Mouse (Mus musculus) lung, embryonic 14.5 days (tissue): ENCODE measurements at regions not wholly inside any gene's neighbourhood (a gene's known extent, or its start where the extent isn't known, plus 50 kb on each side); places are given as distances from the start of the nearest gene placed in this dataset.

Experiments
- ATAC-seq: fragments of 200-750 bp; cut with Nextera tagmentation; 2 replicates; pipeline ENCODE4 v1.8.0; 2017; ENCODE audit warnings: mild to moderate bottlenecking, moderate TSS enrichment, moderate library complexity; ENCODE audit not compliant: insufficient read depth
- DNase-seq: peaks from one replicate; pipeline ENCODE4 v3.0.0-alpha.2; 2015
- H3K27ac ChIP-seq: fragments of 300-500 bp; sonication (generic); 2 replicates; pipeline ENCODE4 v1.5.1; 2014; ENCODE audit warnings: low read depth, mild to moderate bottlenecking, moderate library complexity
- H3K27me3 ChIP-seq: fragments of 300-500 bp; sonication (generic); 2 replicates; pipeline ENCODE4 v1.6.1; 2014; ENCODE audit warnings: low read length, control low read depth; ENCODE audit not compliant: insufficient read depth
- H3K36me3 ChIP-seq: fragments of 300-500 bp; sonication (generic); 2 replicates; pipeline ENCODE4 v1.6.1; 2014; ENCODE audit warnings: control low read depth; ENCODE audit not compliant: insufficient read depth
- H3K4me1 ChIP-seq: fragments of 300-500 bp; sonication (generic); 2 replicates; pipeline ENCODE4 v1.6.1; 2014; ENCODE audit warnings: antibody characterized with exemption, control low read depth; ENCODE audit not compliant: insufficient read depth
- H3K4me2 ChIP-seq: fragments of 300-500 bp; sonication (generic); 2 replicates; pipeline ENCODE4 v1.6.1; 2014; ENCODE audit warnings: mild to moderate bottlenecking
- H3K4me3 ChIP-seq: fragments of 300-500 bp; sonication (generic); 2 replicates; pipeline ENCODE4 v1.5.1; 2014; ENCODE audit warnings: low read depth, low read length
- H3K9ac ChIP-seq: fragments of 300-500 bp; sonication (generic); 2 replicates; pipeline ENCODE4 v1.6.1; 2014
- H3K9me3 ChIP-seq: fragments of 300-500 bp; sonication (generic); 2 replicates; pipeline ENCODE4 v1.6.1; 2016; ENCODE audit warnings: low read depth, low read length, control low read depth
- CTCF ChIP-seq: IDR thresholded peaks from 2 replicates; pipeline ENCODE4 v1.5.1; 2016; ENCODE audit warnings: antibody characterized with exemption, low read depth
- WGBS: fragments of 180-500 bp; shearing (Covaris S2); extraction: QIAGEN DNeasy Blood & Tissue Kit; methylation state at CpG from one replicate; pipeline ENCODE4 v1.1.7; 2014; 5-methylcytosine and 5-hydroxymethylcytosine counted together

DNA sequence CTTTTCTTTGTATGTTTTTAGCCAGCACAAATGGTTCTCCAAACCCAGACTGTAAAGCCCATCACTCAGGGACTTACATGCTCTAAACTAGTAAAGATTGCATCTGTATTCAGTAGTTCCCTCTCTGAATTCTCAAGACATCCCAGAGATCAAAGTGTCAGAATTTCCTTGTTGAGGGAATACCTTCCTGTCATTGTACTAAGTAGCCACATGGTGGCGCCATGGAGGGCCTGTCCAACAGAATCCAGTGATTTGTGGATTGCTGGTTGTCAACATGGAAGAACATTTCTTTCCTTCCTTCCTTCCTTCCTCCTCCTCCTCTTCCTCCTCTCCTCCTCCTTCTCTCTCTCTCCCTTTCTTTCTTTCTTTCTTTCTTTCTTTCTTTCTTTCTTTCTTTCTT lies 93.6 kb upstream of the Trpm1 start:
- 4% methylated on average over 1 of the region's 1 CpGs for WGBS
- H3K27ac ChIP-seq, result no peak overlapping the region
- no peaks in the 10 kb centered on the region for H3K27me3 ChIP-seq
- H3K36me3 ChIP-seq, result no peaks in the 10 kb centered on the region
- peak; percentile 54 for DNase-seq
- H3K9ac ChIP-seq, result no peak overlapping the region
- no peak for ATAC-seq
- TF ChIP-seq CTCF, result peak; percentile 68
- H3K4me1 ChIP-seq, result no peaks in the 10 kb centered on the region
- no peak overlapping the region for H3K4me3 ChIP-seq
- no peaks in the 10 kb centered on the region for H3K9me3 ChIP-seq
- no peak overlapping the region for H3K4me2 ChIP-seq

- DNase-seq (no peak), ATAC-seq (no peak)
- TF ChIP-seq CTCF, result no peak
- 0 out of 2 replicates have a peak overlapping the region, but pooled peaks have one; percentile 33 for H3K27ac ChIP-seq
- H3K4me1 ChIP-seq, result no peaks in the 10 kb centered on the region
- H3K9me3 ChIP-seq, result no peaks in the 10 kb centered on the region
- no peaks in the 10 kb centered on the region for H3K36me3 ChIP-seq
- H3K27me3 ChIP-seq, result no peaks in the 10 kb centered on the region
- H3K4me2 ChIP-seq, result no peak overlapping the region
- H3K4me3 ChIP-seq, result no peak overlapping the region
- WGBS, result 18% methylated on average over 4 of the region's 4 CpGs
- 0 out of 2 replicates have a peak overlapping the region, but pooled peaks have one; percentile 8 for H3K9ac ChIP-seq
Measured at GRCm38 (mm10) chr7:64058282-64058872, 95.3 kb upstream of the Trpm1 start.

GRCm38 (mm10) chr7:64057873-64058272 lies 95.8 kb upstream of the Trpm1 start:
- TF ChIP-seq CTCF, result peak; percentile 50; the same call in 1 of the 2 replicates
- DNase-seq (peak; percentile 40), ATAC-seq (peak; percentile 88)
- Histone ChIP-seq H3K9me3 (no peaks in the 10 kb centered on the region), H3K27ac (0 out of 2 replicates have a peak overlapping the region, but pooled peaks have one; percentile 33), H3K36me3 (no peaks in the 10 kb centered on the region), H3K4me2 (no peak overlapping the region), H3K4me1 (no peaks in the 10 kb centered on the region), H3K27me3 (no peaks in the 10 kb centered on the region), H3K9ac (0 out of 2 replicates have a peak overlapping the region, but pooled peaks have one; percentile 8), H3K4me3 (no peak overlapping the region)
- 59% methylated on average over 4 of the region's 4 CpGs for WGBS

- Histone ChIP-seq H3K9ac (no peak overlapping the region), H3K4me2 (no peak overlapping the region), H3K4me1 (no peaks in the 10 kb centered on the region), H3K27me3 (no peaks in the 10 kb centered on the region), H3K9me3 (no peaks in the 10 kb centered on the region), H3K36me3 (no peaks in the 10 kb centered on the region), H3K4me3 (no peak overlapping the region), H3K27ac (no peak overlapping the region)
- no peak for ATAC-seq
- 71% methylated on average over 3 of the region's 3 CpGs for WGBS
- no peak for DNase-seq
- TF ChIP-seq CTCF, result no peak
Measured at GRCm38 (mm10) chr7:64056498-64056897, 97.1 kb upstream of the Trpm1 start.

DNA sequence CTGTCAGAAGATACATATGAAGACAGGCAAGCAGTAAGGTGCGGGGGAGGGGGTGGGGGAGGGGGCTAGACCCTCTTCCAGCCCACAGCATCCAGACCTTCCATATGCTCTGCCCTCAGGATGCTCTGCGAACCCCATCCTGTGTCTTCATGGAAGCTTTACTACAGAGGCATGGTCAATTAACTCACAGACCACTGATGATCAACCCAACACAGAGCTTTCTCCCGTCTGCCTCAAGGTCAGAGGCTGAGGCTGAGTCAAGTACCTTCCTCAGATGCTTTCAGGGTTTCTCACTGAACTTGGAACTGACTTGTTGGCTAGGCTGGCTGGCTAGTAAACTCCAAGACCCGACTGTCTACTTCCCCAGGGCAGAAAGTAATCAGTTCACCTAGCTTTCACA lies 98.6 kb upstream of the Trpm1 start:
- no peaks in the 10 kb centered on the region for H3K36me3 ChIP-seq
- H3K9me3 ChIP-seq, result no peaks in the 10 kb centered on the region
- H3K4me2 ChIP-seq, result no peak overlapping the region
- H3K4me3 ChIP-seq, result no peak overlapping the region
- H3K4me1 ChIP-seq, result no peaks in the 10 kb centered on the region; the same call in 1 of the 2 replicates
- whole genome bisulfite sequencing, result 74% methylated on average over 4 of the region's 4 CpGs
- H3K27me3 ChIP-seq, result no peaks in the 10 kb centered on the region
- no peak overlapping the region for H3K9ac ChIP-seq
- TF ChIP-seq CTCF, result no peak
- ATAC-seq, result no peak
- H3K27ac ChIP-seq, result no peak overlapping the region
- DNase-seq, result no peak

DNA sequence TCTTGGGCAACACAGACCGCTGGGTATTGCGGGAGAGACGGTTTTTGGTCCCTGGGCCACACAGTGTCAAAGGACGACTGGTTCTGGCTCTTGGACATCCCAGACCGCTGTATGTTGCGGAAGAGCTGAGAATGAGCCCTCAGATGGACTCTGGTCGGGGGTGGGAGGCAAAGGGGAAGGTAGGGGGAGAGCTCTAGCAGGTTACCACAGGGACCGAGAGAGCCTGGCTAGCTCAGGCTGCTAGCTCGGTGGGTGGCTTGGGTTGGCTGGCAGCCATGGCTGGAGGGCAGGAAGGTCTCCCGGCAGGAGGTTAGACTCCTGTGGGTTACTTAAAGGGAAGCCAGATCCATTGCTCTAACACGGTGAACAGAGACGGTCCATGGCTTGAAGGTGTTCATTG lies 99.9 kb upstream of the Trpm1 start:
- Histone ChIP-seq H3K27ac (no peak overlapping the region), H3K9me3 (no peaks in the 10 kb centered on the region), H3K4me1 (no peaks in the 10 kb centered on the region; the same call in 1 of the 2 replicates), H3K36me3 (no peaks in the 10 kb centered on the region), H3K9ac (no peak overlapping the region), H3K4me3 (no peak overlapping the region), H3K27me3 (no peaks in the 10 kb centered on the region), H3K4me2 (no peak overlapping the region)
- DNase-seq (no peak), ATAC-seq (no peak)
- WGBS, result 55% methylated on average over 12 of the region's 12 CpGs
- no peak for TF ChIP-seq CTCF

DNA sequence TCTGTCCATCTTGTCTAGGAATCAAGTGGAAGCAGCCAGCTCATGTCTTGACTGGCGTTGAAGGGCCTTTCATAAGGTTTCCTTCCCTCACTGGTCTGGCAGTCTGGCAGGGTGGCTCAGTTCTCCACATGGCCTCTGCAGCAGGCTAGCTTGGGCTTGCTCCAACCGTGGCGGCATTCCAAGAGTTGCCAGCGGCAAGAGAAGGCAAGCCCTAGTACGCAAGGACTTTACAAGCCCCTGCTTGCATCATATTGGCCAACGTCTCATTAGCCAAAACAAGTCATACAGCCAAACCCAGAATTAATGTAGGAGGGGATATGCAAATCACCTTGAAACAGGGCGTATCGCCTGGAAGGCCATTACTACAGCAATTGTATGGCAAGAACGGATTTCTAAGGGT lies 101.2 kb upstream of the Trpm1 start:
- 88% methylated on average over 9 of the region's 9 CpGs for WGBS
- Histone ChIP-seq H3K4me2 (no peak overlapping the region), H3K4me1 (peaks cover 6% of the 10 kb centered on the region; the same call in 1 of the 2 replicates), H3K9ac (no peak overlapping the region), H3K27me3 (no peaks in the 10 kb centered on the region), H3K9me3 (no peaks in the 10 kb centered on the region), H3K4me3 (no peak overlapping the region), H3K27ac (no peak overlapping the region), H3K36me3 (no peaks in the 10 kb centered on the region)
- TF ChIP-seq CTCF, result no peak
- no peak for ATAC-seq
- no peak for DNase-seq
